ENCODE assay signal across 8 mouse cellular contexts in the genomic region with DNA sequence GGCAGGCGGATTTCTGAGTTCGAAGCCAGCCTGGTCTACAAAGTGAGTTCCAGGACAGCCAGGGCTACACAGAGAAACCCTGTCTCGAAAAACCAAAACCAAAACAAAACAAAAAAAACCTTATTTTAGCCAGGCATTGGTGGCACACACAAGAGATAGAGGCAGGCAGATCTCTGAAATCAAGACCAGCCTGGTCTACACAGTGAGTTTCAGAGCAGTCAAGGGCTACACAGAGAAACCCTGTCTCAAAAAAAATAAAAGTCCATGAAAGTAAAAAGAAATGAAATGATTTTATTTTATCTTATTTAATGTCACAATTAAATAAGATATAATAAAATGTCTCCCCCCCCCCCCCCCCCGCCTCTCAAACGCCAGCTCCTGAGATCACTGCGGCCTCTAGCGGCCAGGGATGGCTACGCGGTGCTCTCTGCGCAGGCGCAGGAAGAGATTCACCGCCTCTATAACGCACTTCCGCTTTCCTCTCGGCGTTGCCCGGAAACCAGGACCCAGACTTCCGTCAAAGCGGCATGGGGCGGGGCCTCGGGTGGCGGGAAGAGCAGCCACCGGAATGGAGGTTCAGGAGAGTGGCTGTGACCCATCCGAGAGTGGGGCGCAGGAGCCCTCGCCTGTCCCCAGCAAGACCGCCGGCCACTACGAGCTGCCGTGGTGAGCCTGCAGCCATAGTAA. TPM values are rescaled to one million over a fixed set of nuclear protein-coding genes. Genes with fewer than 3 reads are reported as not detected.
DNase-seq lines count a peak whose midpoint lies in the region; ATAC-seq and TF ChIP-seq lines count a peak whose summit lies in the region.

No protein-coding gene starts in this region.

- H3K9me3 ChIP-seq in E14TG2a.4 (ENCODE audit: low read length): no peaks in the 10 kb centered on the region
- H3K9me3 ChIP-seq in forebrain, embryonic 13.5 days (replicated peaks): no peaks in the 10 kb centered on the region
- no peaks in the 10 kb centered on the region for H3K9me3 ChIP-seq in neural tube, embryonic 15.5 days (replicated peaks)

- H3K4me2 ChIP-seq in forebrain, embryonic 13.5 days: peak overlapping the region; percentile 78
- H3K4me2 ChIP-seq in neural tube, embryonic 15.5 days: peak overlapping the region; percentile 74

- H3K36me3 ChIP-seq in E14TG2a.4 (ENCODE audit: insufficient read depth, low read length): peaks cover 39% of the 10 kb centered on the region
- H3K36me3 ChIP-seq in forebrain, embryonic 13.5 days (ENCODE audit: poor library complexity, severe bottlenecking): peaks cover 8% of the 10 kb centered on the region
- peaks cover 3% of the 10 kb centered on the region for H3K36me3 ChIP-seq in neural tube, embryonic 15.5 days

- WGBS in forebrain, embryonic 13.5 days: 11% methylated on average over 19 of the region's 30 CpGs
- WGBS in neural tube, embryonic 15.5 days: 9% methylated on average over 25 of the region's 30 CpGs

- H3K9ac ChIP-seq in forebrain, embryonic 13.5 days: peak overlapping the region; percentile 87
- H3K9ac ChIP-seq in neural tube, embryonic 15.5 days (replicated peaks): peak overlapping the region; percentile 95

- intact Hi-C loops in heart, postnatal 14 days (cut with DNase I): loop anchor here (5.0 to 10.0 kb wide), 2 partner anchors 35 to 198 kb away; no protein-coding TSS in a partner anchor

- peaks cover 48% of the 10 kb centered on the region for H3K4me1 ChIP-seq in E14TG2a.4 (replicated peaks; ENCODE audit: low read depth, low read length)
- peaks cover 15% of the 10 kb centered on the region for H3K4me1 ChIP-seq in forebrain, embryonic 13.5 days
- peaks cover 16% of the 10 kb centered on the region for H3K4me1 ChIP-seq in neural tube, embryonic 15.5 days

- peak; percentile 50 for TF ChIP-seq CTCF in E14TG2a.4 (conservative IDR thresholded peaks at IDR 0.05; ENCODE audit: low read length)

- H3K27ac ChIP-seq in forebrain, embryonic 13.5 days: no peak overlapping the region
- H3K27ac ChIP-seq in neural tube, embryonic 15.5 days (replicated peaks): 0 out of 2 replicates have a peak overlapping the region, but pooled peaks have one; percentile 61

- peak; percentile 98 for ATAC-seq in forebrain, embryonic 13.5 days
- ATAC-seq in neural tube, embryonic 15.5 days (ENCODE audit: low FRiP score): peak; percentile 95

- H3K4me3 ChIP-seq in E14TG2a.4 (replicated peaks; ENCODE audit: low read length): peak overlapping the region; percentile 99
- H3K4me3 ChIP-seq in forebrain, embryonic 13.5 days: peak overlapping the region; percentile 97
- H3K4me3 ChIP-seq in neural tube, embryonic 15.5 days (replicated peaks): peak overlapping the region; percentile 98

- peak; percentile 98 for DNase-seq in c-Kit-positive CD71-positive TER-119-positive erythroid progenitor cells, embryonic 14.5 days (ENCODE audit: low spot score)
- peak; percentile 97 to 98 for DNase-seq in heart, postnatal 14 days
- DNase-seq in layer of hippocampus, adult 11-12 months (ENCODE audit: low spot score): peak; percentile 97
- peak; percentile 97 to 98 for DNase-seq in lung, adult 18-20 months
- peak; percentile 95 for DNase-seq in testis, postnatal 14 days (ENCODE audit: low spot score)

- H3K27me3 ChIP-seq in E14TG2a.4 (ENCODE audit: insufficient read depth, low read length): no peaks in the 10 kb centered on the region
- no peaks in the 10 kb centered on the region for H3K27me3 ChIP-seq in forebrain, embryonic 13.5 days
- H3K27me3 ChIP-seq in neural tube, embryonic 15.5 days (replicated peaks): no peaks in the 10 kb centered on the region

RNA-seq across cellular contexts. Expression of gene Rfc2, which starts 1.2 kb away (rescaled TPM):
- 285 and 304 TPM in 2 replicates for polyA plus RNA-seq in forebrain, embryonic 13.5 days (2015; fragmentation: Nextera tagmentation; extraction: Ambion mirVana)
- 10 to 100 TPM; 26.5 to 28.3 TPM for total RNA-seq in heart, postnatal 14 days (2021)
- polyA plus RNA-seq in neural tube, embryonic 15.5 days (2015; fragmentation: Nextera tagmentation; extraction: Ambion mirVana): 185 and 216 TPM in 2 replicates

RNA-seq across cellular contexts. Expression of gene Syna, which starts 22.4 kb away (rescaled TPM):
- 0.31 and 0.52 TPM in 2 replicates for polyA plus RNA-seq in forebrain, embryonic 13.5 days (2015; fragmentation: Nextera tagmentation; extraction: Ambion mirVana)
- not detected for total RNA-seq in heart, postnatal 14 days (2021)
- 0.51 and 0.63 TPM in 2 replicates for polyA plus RNA-seq in neural tube, embryonic 15.5 days (2015; fragmentation: Nextera tagmentation; extraction: Ambion mirVana)

RNA-seq across cellular contexts. Expression of gene Clip2, which starts 30.1 kb away (rescaled TPM):
- polyA plus RNA-seq in forebrain, embryonic 13.5 days (2015; fragmentation: Nextera tagmentation; extraction: Ambion mirVana): 9.4 and 11.4 TPM in 2 replicates
- 10 to 100 TPM; 10.2 to 10.3 TPM for total RNA-seq in heart, postnatal 14 days (2021)
- polyA plus RNA-seq in neural tube, embryonic 15.5 days (2015; fragmentation: Nextera tagmentation; extraction: Ambion mirVana): 10.4 and 12.1 TPM in 2 replicates

RNA-seq across cellular contexts. Expression of gene Lat2, which starts 32.5 kb away (rescaled TPM):
- 3.4 and 5.3 TPM in 2 replicates for polyA plus RNA-seq in forebrain, embryonic 13.5 days (2015; fragmentation: Nextera tagmentation; extraction: Ambion mirVana)
- total RNA-seq in heart, postnatal 14 days (2021): 1 to 10 TPM; 3.0 to 3.3 TPM
- 3.4 and 3.9 TPM in 2 replicates for polyA plus RNA-seq in neural tube, embryonic 15.5 days (2015; fragmentation: Nextera tagmentation; extraction: Ambion mirVana)

RNA-seq across cellular contexts. Expression of gene Eif4h, which starts 56.9 kb away (rescaled TPM):
- polyA plus RNA-seq in forebrain, embryonic 13.5 days (2015; fragmentation: Nextera tagmentation; extraction: Ambion mirVana): 402 and 441 TPM in 2 replicates
- 100 to 1,000 TPM; 165 to 170 TPM for total RNA-seq in heart, postnatal 14 days (2021)
- 317 and 361 TPM in 2 replicates for polyA plus RNA-seq in neural tube, embryonic 15.5 days (2015; fragmentation: Nextera tagmentation; extraction: Ambion mirVana)
